Mouse (Mus musculus): Measurements from ENCODE around the gene Zcchc18. TPM values are rescaled to one million over a fixed set of nuclear protein-coding genes. Genes with fewer than 3 reads are reported as not detected.

The Zcchc18 gene
- 2.7 TPM for total RNA-seq (2023)

DNA sequence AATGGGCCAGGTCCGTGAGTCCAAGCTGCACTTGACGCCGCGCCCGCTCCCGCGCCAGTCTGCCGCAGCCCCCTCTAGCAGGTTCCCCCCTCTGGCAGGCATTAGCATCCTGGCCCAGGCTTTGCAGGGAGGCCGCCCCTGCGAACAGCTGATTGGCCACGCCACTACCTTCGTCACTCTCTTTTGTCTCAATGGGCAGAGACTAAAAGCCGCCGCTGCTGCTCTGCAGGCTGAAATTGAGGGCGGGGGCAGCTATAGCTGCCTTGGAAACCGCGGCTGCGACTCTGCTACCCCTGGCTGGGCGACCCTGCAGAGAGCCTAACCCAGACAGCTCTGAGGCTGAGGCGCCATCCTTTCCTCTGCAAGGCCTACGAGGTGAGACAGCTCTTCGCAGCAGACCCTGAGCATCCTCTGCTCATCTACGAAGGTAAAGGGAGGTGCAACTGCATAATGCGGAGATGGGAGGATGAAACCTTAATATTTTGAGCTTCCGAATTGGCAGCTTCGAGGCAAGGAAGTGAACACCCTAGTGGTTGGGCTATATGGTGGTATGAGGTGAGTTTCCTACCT lies at the start of gene Zcchc18:
Gene Zcchc18 (plus strand): TSS at position 178 of the 570 bp plus-strand sequence.

DNA sequence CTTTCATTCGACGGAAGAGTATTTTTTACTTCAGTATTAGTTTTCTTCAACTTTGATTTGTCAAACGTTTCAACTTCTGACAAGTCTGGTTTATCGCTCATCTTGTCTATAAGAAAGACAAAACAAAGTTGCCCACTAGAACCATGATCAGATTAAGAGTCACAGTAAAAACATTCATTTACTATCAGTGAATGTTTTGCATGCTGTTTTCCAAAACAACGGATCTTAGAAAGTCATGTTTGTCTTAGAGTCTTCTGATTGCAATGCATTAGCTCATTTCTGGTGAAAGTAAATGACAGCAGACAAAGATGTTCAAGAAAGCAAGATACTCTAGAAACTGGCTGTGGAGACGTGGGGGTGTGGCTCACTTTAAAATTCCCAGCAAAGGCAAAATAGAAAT lies 17.6 kb upstream of the Zcchc18 start, which contains the start of gene Tmsb15b2:
Gene Tmsb15b2 (minus strand): TSS at position 101 of the 400 bp plus-strand sequence.

DNA sequence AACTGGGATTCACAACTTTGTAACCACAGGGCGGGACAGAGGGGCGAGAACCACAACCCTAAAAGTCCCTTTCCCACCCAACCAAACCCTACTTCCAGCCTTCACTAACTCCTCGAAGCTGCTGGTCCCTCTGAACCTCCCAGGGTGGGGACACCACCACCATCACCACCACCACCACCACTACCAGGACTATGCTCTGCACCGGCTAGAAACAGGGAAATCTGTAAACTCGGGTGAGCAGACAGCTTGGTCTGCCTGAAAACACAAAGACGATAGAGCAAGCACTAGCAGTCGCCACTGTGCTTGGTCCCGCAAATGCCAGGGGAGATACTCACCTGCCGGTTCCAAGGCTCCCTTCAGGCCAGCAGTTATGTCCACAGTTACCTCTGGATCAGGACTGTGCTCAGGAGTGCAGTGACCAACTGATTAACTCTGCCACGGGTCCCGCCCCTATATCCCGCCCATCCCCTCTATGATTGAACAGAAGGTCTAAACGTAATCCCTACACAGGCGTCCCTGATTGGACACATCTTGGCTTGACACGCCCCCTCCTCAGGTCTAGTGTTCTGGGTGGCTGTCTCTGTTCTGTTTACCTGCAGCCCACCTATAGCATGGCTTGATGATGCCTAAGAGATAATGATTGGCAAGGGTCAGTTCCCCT lies 16.4 kb upstream of the Zcchc18 start, which contains the start of the genes Tmsb15l and Tmsb15b1:
Gene Tmsb15l (minus strand): TSS at position 446 of the 661 bp plus-strand sequence.
Gene Tmsb15b1 (minus strand): TSS at position 451 of the 661 bp plus-strand sequence.

DNA sequence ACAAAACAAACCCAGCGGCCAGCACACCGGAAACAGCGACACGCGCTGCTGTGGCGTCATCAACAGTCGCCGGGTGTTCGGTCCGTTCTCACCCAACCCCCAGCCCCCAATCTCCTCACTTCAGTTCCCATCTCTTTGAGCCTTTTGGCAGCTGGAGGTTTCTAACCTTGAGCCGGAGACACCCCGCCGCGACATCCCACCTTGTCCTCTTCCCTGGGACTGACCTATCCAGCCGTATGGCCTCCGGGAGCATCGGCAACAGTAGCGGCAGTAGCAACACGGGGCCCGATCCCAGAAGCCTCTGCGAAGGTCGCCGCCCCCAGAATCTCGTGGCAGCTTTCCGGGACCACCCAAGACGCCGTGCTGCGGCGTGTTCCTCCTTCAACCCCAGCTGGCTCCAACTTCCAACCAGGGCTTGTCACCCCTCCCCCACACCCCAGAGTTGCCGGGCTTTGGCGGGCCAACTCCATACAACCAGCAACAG lies 45.1 kb downstream of the Zcchc18 start, which contains the start of gene Slc25a53:
Gene Slc25a53 (minus strand): TSS at position 303 of the 484 bp plus-strand sequence.

Other genes with a start within 250 kb of the Zcchc18 start
- 158 TPM for gene Morf4l2, start 249.5 kb upstream of the Zcchc18 start, total RNA-seq (2023)
- not detected for gene Glra4, start 213.0 kb upstream of the Zcchc18 start, total RNA-seq (2023)
- 3.0 TPM for gene Plp1, start 170.5 kb upstream of the Zcchc18 start, total RNA-seq (2023)
- gene Rab9b, start 124.4 kb upstream of the Zcchc18 start, total RNA-seq (2023), result not detected
- gene H2bfm, start 65.8 kb upstream of the Zcchc18 start, total RNA-seq (2023), result not detected
- gene Tmsb15b2, start 17.7 kb upstream of the Zcchc18 start, total RNA-seq (2023), result 4.1 TPM
- gene Tmsb15l, start 16.3 kb upstream of the Zcchc18 start, total RNA-seq (2023), result 3.0 TPM
- 10.8 TPM for gene Tmsb15b1, start 16.3 kb upstream of the Zcchc18 start, total RNA-seq (2023)
- gene Slc25a53, start 45.1 kb downstream of the Zcchc18 start, total RNA-seq (2023), result 18.2 TPM
- gene Fam199x, start 56.4 kb downstream of the Zcchc18 start, total RNA-seq (2023), result 7.1 TPM
- gene Esx1, start 128.9 kb downstream of the Zcchc18 start, total RNA-seq (2023), result not detected

Measured in CD4-positive naive resting alpha-beta T cell, adult 76 days (primary cell).